Mouse (Mus musculus): Measurements from ENCODE around the gene Krt2.
A peak's percentile ranks its signal among the peaks of the same experiment; 100 is the strongest.

Gene Krt2

DNA sequence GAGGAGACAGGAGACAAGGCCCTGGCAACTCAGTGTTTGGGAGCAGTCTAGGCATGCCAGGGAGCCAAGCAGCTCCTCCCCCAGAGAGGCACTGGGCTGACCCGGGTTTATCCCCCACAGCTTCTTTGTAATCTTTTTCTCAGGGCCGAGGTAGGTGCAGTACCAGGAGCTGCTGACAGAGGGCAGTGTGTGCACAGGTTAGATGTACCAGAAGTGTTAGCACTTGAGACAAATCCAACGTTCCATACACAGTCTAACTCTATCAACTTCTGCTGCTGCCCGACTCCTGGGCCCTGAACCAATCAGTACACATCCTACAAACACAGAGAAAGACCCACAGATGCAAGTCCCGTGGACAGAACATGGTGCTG, 45.3 kb downstream of the Krt2 start:
- peak; percentile 78 for DNase-seq (ENCODE audit: extremely low spot score, low read depth, low spot score)

GRCm38 (mm10) chr15:101772080-101772710, 45.8 kb downstream of the Krt2 start:
- DNase-seq (ENCODE audit: extremely low spot score, low read depth, low spot score), result no peak

- DNase-seq (ENCODE audit: extremely low spot score, low read depth, low spot score), result no peak
Measured at GRCm38 (mm10) chr15:101770226-101770625, 47.7 kb downstream of the Krt2 start.
